Mouse (Mus musculus) heart, embryonic 13.5 days (tissue): Measurements from ENCODE around the gene Dcst2. TPM values are rescaled to one million over a fixed set of nuclear protein-coding genes. Genes with fewer than 3 reads are reported as not detected.

Experiments used
- ATAC-seq: fragments of 200-750 bp; cut with Nextera tagmentation; 2 replicates; pipeline ENCODE4 v1.8.0; 2017; ENCODE audit warnings: moderate TSS enrichment; ENCODE audit not compliant: insufficient number of reproducible peaks, low FRiP score, low TSS enrichment; ENCODE audit errors: extremely low read depth
- H3K27ac ChIP-seq: fragments of 300-500 bp; sonication (generic); replicated peaks from 2 replicates; pipeline ENCODE4 v1.5.1; 2015; ENCODE audit warnings: moderate library complexity, mild to moderate bottlenecking, inconsistent platforms
- H3K27me3 ChIP-seq: fragments of 300-500 bp; sonication (generic); replicated peaks from 2 replicates; pipeline ENCODE4 v1.6.1; 2015; ENCODE audit warnings: mild to moderate bottlenecking, inconsistent platforms
- H3K36me3 ChIP-seq: fragments of 300-500 bp; sonication (generic); 2 replicates; pipeline ENCODE4 v1.6.1; 2015; ENCODE audit warnings: mild to moderate bottlenecking, inconsistent platforms
- H3K4me1 ChIP-seq: fragments of 300-500 bp; sonication (generic); 2 replicates; pipeline ENCODE4 v1.6.1; 2015; ENCODE audit warnings: inconsistent platforms
- H3K4me2 ChIP-seq: fragments of 300-500 bp; sonication (generic); 2 replicates; pipeline ENCODE4 v1.6.1; 2015; ENCODE audit warnings: inconsistent platforms, mild to moderate bottlenecking, moderate library complexity
- H3K4me3 ChIP-seq: fragments of 300-500 bp; sonication (generic); 2 replicates; pipeline ENCODE4 v1.5.1; 2015; ENCODE audit warnings: moderate library complexity, mild to moderate bottlenecking, inconsistent platforms
- H3K9ac ChIP-seq: fragments of 300-500 bp; sonication (generic); 2 replicates; pipeline ENCODE4 v1.6.1; 2015; ENCODE audit warnings: inconsistent platforms, mild to moderate bottlenecking, moderate library complexity
- H3K9me3 ChIP-seq: fragments of 300-500 bp; sonication (generic); 2 replicates; pipeline ENCODE4 v1.6.1; 2016; ENCODE audit warnings: inconsistent platforms
- WGBS: fragments of 180-500 bp; shearing (Covaris S2); methylation state at CpG from one replicate; pipeline ENCODE4 v1.1.7; 2015; ENCODE audit warnings: mixed read lengths; 5-methylcytosine and 5-hydroxymethylcytosine counted together
- polyA plus RNA-seq: library from polyadenylated mRNA; unstranded; fragments of >200 nt; fragmentation: Nextera tagmentation; extraction: Ambion mirVana; gene quantifications from 2 replicates; pipeline ENCODE4 v1.2.1, GENCODE M21; 2015

Dcst2 gene
- polyA plus RNA-seq, 1 experiment from 2014 or later = not detected

- H3K36me3 ChIP-seq = peaks cover 34% of the 10 kb centered on the region
- H3K4me1 ChIP-seq = peaks cover 63% of the 10 kb centered on the region
- H3K27me3 ChIP-seq = no peaks in the 10 kb centered on the region
- WGBS = 2% methylated on average over 9 of the region's 9 CpGs
- H3K27ac ChIP-seq = peak overlapping the region; percentile 98
- H3K4me3 ChIP-seq = peak overlapping the region; percentile 74
- H3K4me2 ChIP-seq = peak overlapping the region; percentile 84
- H3K9ac ChIP-seq = peak overlapping the region; percentile 85
- no peak for ATAC-seq
- H3K9me3 ChIP-seq = no peaks in the 10 kb centered on the region
Measured at GRCm38 (mm10) chr3:89419571-89419970, 57.8 kb downstream of the Dcst2 start.

DNA sequence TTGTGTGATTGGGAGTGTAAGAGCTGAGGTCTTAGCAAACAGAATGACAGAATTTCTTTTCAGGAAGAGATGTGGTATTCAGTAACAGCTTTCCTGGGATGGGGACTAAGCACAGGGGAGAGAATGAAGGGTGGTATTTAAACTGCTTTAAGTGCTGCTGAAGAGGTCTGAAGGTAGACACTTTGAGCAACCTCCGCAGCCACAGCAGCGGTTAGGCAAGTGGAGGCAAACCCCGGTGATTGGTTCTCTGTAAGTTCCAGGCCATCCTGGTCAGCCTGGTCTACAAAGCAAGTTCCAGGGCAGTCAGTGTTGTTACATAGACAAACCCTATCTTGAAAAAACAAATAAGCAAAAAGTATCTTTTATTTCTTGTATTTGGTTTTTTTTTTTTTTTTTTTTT, 58.2 kb downstream of the Dcst2 start:
- WGBS = 9% methylated on average over 3 of the region's 3 CpGs
- no peak for ATAC-seq
- peaks cover 66% of the 10 kb centered on the region for H3K4me1 ChIP-seq
- H3K27ac ChIP-seq = peak overlapping the region; percentile 98
- H3K4me2 ChIP-seq = peak overlapping the region; percentile 84
- no peaks in the 10 kb centered on the region for H3K27me3 ChIP-seq
- peak overlapping the region; percentile 85 for H3K9ac ChIP-seq
- H3K9me3 ChIP-seq = no peaks in the 10 kb centered on the region
- peak overlapping the region; percentile 74 for H3K4me3 ChIP-seq
- H3K36me3 ChIP-seq = peaks cover 34% of the 10 kb centered on the region

DNA sequence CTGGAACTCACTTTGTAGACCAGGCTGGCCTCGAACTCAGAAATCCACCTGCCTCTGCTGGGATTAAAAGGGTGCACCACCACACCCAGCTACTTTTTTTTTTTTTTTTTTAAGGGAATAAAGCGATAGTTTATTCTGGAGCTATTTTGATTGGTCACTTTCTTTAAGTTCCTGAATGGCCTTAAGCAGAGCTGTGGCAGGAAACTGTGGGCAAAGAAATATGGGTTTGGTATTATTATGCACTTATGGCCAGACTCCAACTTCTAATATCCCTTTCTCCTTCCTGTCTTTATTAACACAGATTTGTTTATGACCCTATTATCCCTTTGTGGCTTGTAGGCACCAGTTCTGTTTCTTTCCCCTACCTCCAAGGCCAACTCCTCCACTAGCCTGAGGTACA, 58.6 kb downstream of the Dcst2 start:
- Histone ChIP-seq H3K27me3 (no peaks in the 10 kb centered on the region), H3K4me2 (peak overlapping the region; percentile 84), H3K4me1 (peaks cover 69% of the 10 kb centered on the region), H3K9ac (peak overlapping the region; percentile 89), H3K27ac (peak overlapping the region; percentile 98), H3K4me3 (peak overlapping the region; percentile 74), H3K9me3 (no peaks in the 10 kb centered on the region), H3K36me3 (peaks cover 34% of the 10 kb centered on the region)
- 46% methylated on average over 2 of the region's 2 CpGs for WGBS
- ATAC-seq = no peak

GRCm38 (mm10) chr3:89421002-89421774, 59.4 kb downstream of the Dcst2 start:
- Histone ChIP-seq H3K36me3 (peaks cover 34% of the 10 kb centered on the region), H3K9me3 (no peaks in the 10 kb centered on the region), H3K4me1 (peaks cover 69% of the 10 kb centered on the region), H3K9ac (peak overlapping the region; percentile 89), H3K4me2 (peak overlapping the region; percentile 84), H3K27ac (peak overlapping the region; percentile 98), H3K27me3 (no peaks in the 10 kb centered on the region), H3K4me3 (peak overlapping the region; percentile 63)
- ATAC-seq = peak; percentile 78
- WGBS = 5% methylated on average over 11 of the region's 11 CpGs

- peaks cover 38% of the 10 kb centered on the region for H3K36me3 ChIP-seq
- no peaks in the 10 kb centered on the region for H3K9me3 ChIP-seq
- H3K27me3 ChIP-seq = no peaks in the 10 kb centered on the region
- H3K4me2 ChIP-seq = peak overlapping the region; percentile 84
- ATAC-seq = no peak
- peak overlapping the region; percentile 89 for H3K9ac ChIP-seq
- H3K4me3 ChIP-seq = peak overlapping the region; percentile 63
- WGBS = 6% methylated on average over 22 of the region's 22 CpGs
- H3K4me1 ChIP-seq = peaks cover 61% of the 10 kb centered on the region
- H3K27ac ChIP-seq = peak overlapping the region; percentile 98
Measured at GRCm38 (mm10) chr3:89421810-89422473, 60.2 kb downstream of the Dcst2 start.

GRCm38 (mm10) chr3:89422556-89423205, 60.9 kb downstream of the Dcst2 start:
- H3K9ac ChIP-seq = peak overlapping the region; percentile 89
- 62% methylated on average over 6 of the region's 6 CpGs for WGBS

DNA sequence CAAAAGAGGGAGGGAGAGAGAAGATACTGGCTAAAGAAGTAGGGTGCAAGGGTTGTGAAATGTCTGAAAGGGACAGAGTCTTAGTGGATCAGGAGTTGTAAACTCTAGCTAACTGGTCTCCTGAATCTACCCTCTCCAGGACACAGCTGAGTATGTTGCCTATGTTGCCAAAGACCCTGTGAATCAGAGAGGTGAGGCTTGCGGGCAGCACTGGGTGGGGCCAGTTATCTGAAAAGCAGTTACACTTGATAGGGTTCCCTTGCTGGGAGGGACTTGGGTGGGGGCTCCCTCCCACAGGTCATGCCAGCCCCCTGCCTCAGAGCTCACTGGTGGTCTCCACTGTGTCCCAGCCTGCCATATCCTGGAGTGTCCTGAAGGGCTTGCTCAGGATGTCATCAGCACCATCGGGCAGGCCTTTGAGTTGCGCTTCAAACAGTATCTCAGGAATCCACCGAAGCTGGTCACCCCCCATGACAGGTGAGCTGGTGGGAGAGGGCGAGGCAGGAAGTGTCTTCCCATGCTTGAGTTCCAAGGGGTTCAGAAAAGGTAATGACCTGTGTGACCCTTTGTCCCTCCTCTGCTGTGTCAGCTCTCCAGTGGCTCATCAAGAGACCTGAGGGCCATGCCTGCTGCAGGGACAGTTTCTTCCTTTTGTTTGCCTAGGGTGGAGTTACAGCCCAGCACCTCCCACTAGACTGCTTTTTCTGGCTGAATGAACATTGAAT, 62.8 kb downstream of the Dcst2 start:
- Histone ChIP-seq H3K27me3 (no peaks in the 10 kb centered on the region), H3K27ac (peak overlapping the region; percentile 10), H3K4me3 (no peak overlapping the region), H3K4me1 (peaks cover 55% of the 10 kb centered on the region), H3K9me3 (no peaks in the 10 kb centered on the region), H3K4me2 (no peak overlapping the region), H3K36me3 (peaks cover 58% of the 10 kb centered on the region), H3K9ac (no peak overlapping the region; the same call in 1 of the 2 replicates)
- WGBS = 63% methylated on average over 5 of the region's 5 CpGs
- ATAC-seq = no peak

More at GRCm38 (mm10) chr3:89422556-89423205, 60.9 kb downstream of the Dcst2 start:
- no peaks in the 10 kb centered on the region for H3K9me3 ChIP-seq
- no peak for ATAC-seq
- H3K27ac ChIP-seq = peak overlapping the region; percentile 98; the same call in 1 of the 2 replicates
- H3K4me1 ChIP-seq = peaks cover 55% of the 10 kb centered on the region
- peak overlapping the region; percentile 63 for H3K4me3 ChIP-seq
- H3K36me3 ChIP-seq = peaks cover 46% of the 10 kb centered on the region
- no peaks in the 10 kb centered on the region for H3K27me3 ChIP-seq
- H3K4me2 ChIP-seq = peak overlapping the region; percentile 84

DNA sequence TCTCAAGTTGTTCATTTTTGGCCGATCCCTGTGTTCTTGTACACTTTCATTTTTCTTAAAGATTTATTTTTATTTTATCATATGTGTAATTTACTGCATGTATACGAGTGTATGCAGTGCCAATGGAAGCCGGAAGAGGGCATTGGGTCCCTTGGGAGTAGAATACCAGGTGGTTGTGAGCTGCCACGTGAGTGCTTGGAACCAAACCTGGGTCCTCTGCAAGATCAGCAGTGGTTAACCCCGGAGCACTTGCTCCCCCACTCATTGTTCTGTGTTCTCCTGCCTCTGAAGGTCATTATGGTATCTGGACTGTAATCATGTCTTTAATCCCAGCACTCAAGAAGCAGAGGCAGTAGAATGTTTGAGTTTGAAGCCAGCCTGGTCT, 63.4 kb downstream of the Dcst2 start:
- H3K36me3 ChIP-seq = peaks cover 58% of the 10 kb centered on the region
- peaks cover 50% of the 10 kb centered on the region for H3K4me1 ChIP-seq
- no peaks in the 10 kb centered on the region for H3K27me3 ChIP-seq
- ATAC-seq = no peak
- no peak overlapping the region for H3K4me3 ChIP-seq
- no peak overlapping the region for H3K9ac ChIP-seq
- no peak overlapping the region for H3K4me2 ChIP-seq
- no peak overlapping the region for H3K27ac ChIP-seq
- H3K9me3 ChIP-seq = no peaks in the 10 kb centered on the region
- WGBS = 84% methylated on average over 5 of the region's 5 CpGs

DNA sequence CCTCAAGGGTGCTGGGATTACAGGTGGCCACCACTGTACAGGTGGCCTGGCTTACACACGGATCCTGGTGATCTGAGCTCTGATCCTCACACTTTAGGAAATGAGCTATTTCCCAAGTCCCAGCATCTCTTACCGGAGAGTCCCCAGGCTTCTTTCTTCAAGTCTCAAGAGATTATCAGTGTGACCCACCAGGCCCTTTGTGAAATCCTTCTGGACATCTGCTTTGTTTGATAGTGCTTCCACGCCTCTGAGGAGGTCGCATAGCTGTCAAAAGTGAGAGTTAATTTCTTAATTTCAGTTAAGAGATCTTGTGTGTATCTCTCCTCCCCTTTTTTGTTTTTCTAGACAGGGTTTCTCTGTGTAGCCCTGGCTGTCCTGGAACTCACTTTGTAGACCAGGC, 64.1 kb downstream of the Dcst2 start:
- H3K9me3 ChIP-seq = no peaks in the 10 kb centered on the region
- H3K4me3 ChIP-seq = no peak overlapping the region
- H3K36me3 ChIP-seq = peaks cover 58% of the 10 kb centered on the region
- H3K9ac ChIP-seq = no peak overlapping the region
- no peak for ATAC-seq
- no peaks in the 10 kb centered on the region for H3K27me3 ChIP-seq
- H3K4me1 ChIP-seq = peaks cover 44% of the 10 kb centered on the region
- no peak overlapping the region for H3K27ac ChIP-seq
- 79% methylated on average over 4 of the region's 4 CpGs for WGBS
- H3K4me2 ChIP-seq = no peak overlapping the region
